Mouse (Mus musculus) myocyte (in vitro differentiated cells): ENCODE measurements around the gene Nid2.

Experiments
- CEBPB ChIP-seq: IDR thresholded peaks from 2 replicates; pipeline ENCODE4 v1.6.1; 2011; ENCODE audit warnings: mild to moderate bottlenecking, moderate library complexity; ENCODE audit not compliant: poor library complexity, insufficient read depth, severe bottlenecking
- E2F4 ChIP-seq: IDR thresholded peaks from one replicate; pipeline ENCODE4 v1.6.1; 2011; ENCODE audit warnings: mild to moderate bottlenecking, control low read depth, moderate library complexity; ENCODE audit not compliant: insufficient read depth
- MAX ChIP-seq: IDR thresholded peaks from one replicate; pipeline ENCODE4 v1.6.1; 2011; ENCODE audit warnings: low read depth, mild to moderate bottlenecking, control low read depth
- MYOG ChIP-seq, 3 experiments: IDR thresholded peaks; one replicate each; pipeline ENCODE4 v1.6.1; 2011; ENCODE audit warnings: control low read depth in 2 of 3, low read depth in 2 of 3, mild to moderate bottlenecking in 2 of 3; ENCODE audit not compliant: insufficient read length in 2 of 3, control insufficient read depth in 1 of 3, insufficient read depth in 1 of 3
- POLR2A ChIP-seq: IDR thresholded peaks from one replicate; pipeline ENCODE4 v1.6.1; 2011; ENCODE audit warnings: low read depth, mild to moderate bottlenecking, control low read depth, moderate library complexity; ENCODE audit not compliant: insufficient read length
- POLR2AphosphoS2 ChIP-seq: IDR thresholded peaks from one replicate; pipeline ENCODE4 v1.6.1; 2011; ENCODE audit warnings: low read depth, control low read depth; ENCODE audit not compliant: insufficient read length
- TCF3 ChIP-seq: IDR thresholded peaks from one replicate; pipeline ENCODE4 v1.6.1; 2011; ENCODE audit warnings: low read depth, control low read depth; ENCODE audit not compliant: insufficient read length
- USF1 ChIP-seq: IDR thresholded peaks from one replicate; pipeline ENCODE4 v1.6.1; 2011; ENCODE audit warnings: low read depth, mild to moderate bottlenecking, control low read depth, moderate library complexity

- TF ChIP-seq POLR2A = no peak
- no peak for TF ChIP-seq POLR2AphosphoS2
- TF ChIP-seq E2F4 = no peak
- TF ChIP-seq USF1 = no peak
- no peak for TF ChIP-seq MAX
- TF ChIP-seq CEBPB = no peak
- no peak for TF ChIP-seq TCF3
- peak in 1 of 3 experiments; percentile 45 for TF ChIP-seq MYOG (IDR thresholded peaks at IDR 0.05; ENCODE audit: control insufficient read depth in 1 of 3, insufficient read depth in 1 of 3, insufficient read length in 2 of 3, low read depth in 2 of 3)
Measured at GRCm38 (mm10) chr14:19750411-19751024, 547 bp upstream of the Nid2 start.
